Mouse (Mus musculus) limb, embryonic 14.5 days (tissue): ENCODE data around the gene Qrich2. TPM values are rescaled to one million over a fixed set of nuclear protein-coding genes. Genes with fewer than 3 reads are reported as not detected.

Experiments
- ATAC-seq: fragments of 200-750 bp; cut with Nextera tagmentation; 2 replicates; pipeline ENCODE4 v1.8.0; 2017; ENCODE audit warnings: low read depth, moderate number of reproducible peaks, moderate TSS enrichment; ENCODE audit not compliant: low FRiP score
- DNase-seq: peaks from one replicate; pipeline ENCODE4 v3.0.0-alpha.2; 2015; ENCODE audit warnings: low spot score
- H3K27ac ChIP-seq: fragments of 300-500 bp; sonication (generic); replicated peaks from 2 replicates; pipeline ENCODE4 v1.5.1; 2014; ENCODE audit warnings: low read depth, mild to moderate bottlenecking, low read length, moderate library complexity, mixed read lengths
- H3K27me3 ChIP-seq: fragments of 300-500 bp; sonication (generic); 2 replicates; pipeline ENCODE4 v1.6.1; 2014; ENCODE audit warnings: low read length, mixed read lengths; ENCODE audit not compliant: control insufficient read depth, insufficient read depth
- H3K36me3 ChIP-seq: fragments of 300-500 bp; sonication (generic); 2 replicates; pipeline ENCODE4 v1.6.1; 2014; ENCODE audit warnings: mild to moderate bottlenecking, low read length, moderate library complexity, mixed read lengths; ENCODE audit not compliant: control insufficient read depth, insufficient read depth
- H3K4me1 ChIP-seq: fragments of 300-500 bp; sonication (generic); 2 replicates; pipeline ENCODE4 v1.6.1; 2014; ENCODE audit warnings: antibody characterized with exemption, low read length, mixed read lengths; ENCODE audit not compliant: control insufficient read depth, insufficient read depth
- H3K4me2 ChIP-seq: fragments of 300-500 bp; sonication (generic); replicated peaks from 2 replicates; pipeline ENCODE4 v1.6.1; 2014; ENCODE audit warnings: low read depth, mild to moderate bottlenecking, low read length, moderate library complexity; ENCODE audit not compliant: severe bottlenecking
- H3K4me3 ChIP-seq: fragments of 300-500 bp; sonication (generic); replicated peaks from 2 replicates; pipeline ENCODE4 v1.5.1; 2014; ENCODE audit warnings: low read length
- H3K9ac ChIP-seq: fragments of 300-500 bp; sonication (generic); 2 replicates; pipeline ENCODE4 v1.6.1; 2014; ENCODE audit warnings: mild to moderate bottlenecking, low read depth, low read length, moderate library complexity; ENCODE audit not compliant: severe bottlenecking
- H3K9me3 ChIP-seq: fragments of 300-500 bp; sonication (generic); 2 replicates; pipeline ENCODE4 v1.6.1; 2016; ENCODE audit warnings: low read length; ENCODE audit not compliant: control insufficient read depth
- POLR2A ChIP-seq: fragments of 200-500 bp; IDR thresholded peaks from 2 replicates; pipeline ENCODE4 v1.8.0; 2012; ENCODE audit warnings: inconsistent platforms, mild to moderate bottlenecking, moderate library complexity, borderline replicate concordance; ENCODE audit not compliant: insufficient read depth, insufficient read length; ENCODE audit errors: extremely low read depth
- WGBS: fragments of 180-500 bp; shearing (Covaris S2); extraction: QIAGEN DNeasy Blood & Tissue Kit; methylation state at CpG from one replicate; pipeline ENCODE4 v1.1.7; 2014; 5-methylcytosine and 5-hydroxymethylcytosine counted together
- polyA plus RNA-seq, 2 experiments: library from polyadenylated mRNA; depleted of rRNA in 1 of 2; stranded (reverse) in 1 of 2; unstranded in 1 of 2; fragments of >200 nt; fragmentation: Nextera tagmentation in 1 of 2; extraction: Ambion mirVana in 1 of 2; gene quantifications; 2 replicates each; pipeline versions ENCODE4 v1.2.1 to v1.2.3; 2012 to 2014

Gene Qrich2
- polyA plus RNA-seq, 2 experiments = 0.17 to 0.33 TPM

DNA sequence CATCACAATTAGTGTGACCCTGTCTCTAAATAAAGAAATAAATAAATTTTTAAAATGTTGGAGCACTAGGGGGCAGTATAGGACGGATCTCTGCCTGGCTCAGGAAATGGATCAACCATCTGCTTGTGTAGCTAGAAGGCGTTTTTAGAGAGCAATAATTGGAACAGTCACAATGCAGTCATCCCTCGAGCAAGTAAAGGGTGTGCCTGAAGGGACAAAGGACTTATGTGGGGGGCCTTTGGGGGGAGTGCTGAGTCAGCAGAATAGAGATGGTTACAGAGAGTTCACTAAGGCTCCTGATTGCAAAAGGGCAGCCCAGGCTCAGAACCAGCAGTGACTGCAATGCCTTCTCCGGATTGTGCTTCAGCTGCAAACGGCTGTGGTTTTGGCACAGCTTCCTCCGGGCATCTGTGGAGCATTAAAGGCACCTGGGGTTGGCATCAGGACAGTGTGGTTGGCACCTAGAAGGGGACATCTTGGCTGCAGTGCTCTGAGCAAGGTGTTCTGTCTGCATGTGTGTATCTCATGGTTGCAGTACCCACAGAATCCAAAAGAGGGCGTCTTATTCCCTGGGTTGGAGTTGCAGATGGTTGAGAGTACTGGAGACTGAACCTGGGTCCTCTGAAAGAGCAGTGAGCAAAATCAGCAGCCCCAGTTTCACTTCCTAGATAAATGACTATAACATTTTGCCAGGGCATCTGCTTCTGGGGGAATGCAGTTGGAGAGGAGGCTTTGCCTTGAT lies 35.1 kb upstream of the Qrich2 start:
- H3K4me3 ChIP-seq = no peak overlapping the region
- 21% methylated on average over 7 of the region's 7 CpGs for WGBS
- no peak overlapping the region for H3K9ac ChIP-seq
- ATAC-seq (peak; percentile 28; the same call in 1 of the 2 replicates), DNase-seq (peak; percentile 85)
- TF ChIP-seq POLR2A = no peak
- H3K27ac ChIP-seq = no peak overlapping the region
- H3K4me1 ChIP-seq = peaks cover 6% of the 10 kb centered on the region
- H3K36me3 ChIP-seq = no peaks in the 10 kb centered on the region
- H3K27me3 ChIP-seq = no peaks in the 10 kb centered on the region
- H3K9me3 ChIP-seq = no peaks in the 10 kb centered on the region
- H3K4me2 ChIP-seq = no peak overlapping the region

DNA sequence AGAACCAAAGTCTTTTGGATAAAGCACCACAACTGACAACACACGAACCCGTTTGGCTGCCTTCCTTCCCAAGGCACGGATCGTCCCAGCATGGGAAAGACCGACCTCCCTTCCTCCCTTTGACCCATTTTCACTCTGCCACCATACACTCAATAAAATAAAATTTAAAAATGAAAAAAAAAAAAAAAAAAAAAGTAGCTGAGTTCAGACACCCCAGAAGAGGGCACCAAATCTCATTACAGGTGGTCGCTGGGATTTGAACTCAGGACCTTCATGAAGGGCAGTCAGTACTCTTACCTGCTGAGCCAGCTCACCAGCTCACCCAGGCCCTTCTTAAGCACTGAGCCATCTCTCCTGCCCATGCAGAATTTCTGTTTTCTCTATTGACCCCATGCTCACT lies 33.0 kb upstream of the Qrich2 start:
- Histone ChIP-seq H3K27me3 (no peaks in the 10 kb centered on the region), H3K36me3 (no peaks in the 10 kb centered on the region), H3K4me1 (peaks cover 6% of the 10 kb centered on the region), H3K9me3 (no peaks in the 10 kb centered on the region), H3K4me2 (peak overlapping the region; percentile 49), H3K9ac (no peak overlapping the region), H3K4me3 (peak overlapping the region; percentile 25; the same call in 1 of the 2 replicates), H3K27ac (no peak overlapping the region)
- WGBS = 38% methylated on average over 6 of the region's 6 CpGs
- DNase-seq (no peak), ATAC-seq (no peak)
- no peak for TF ChIP-seq POLR2A

DNA sequence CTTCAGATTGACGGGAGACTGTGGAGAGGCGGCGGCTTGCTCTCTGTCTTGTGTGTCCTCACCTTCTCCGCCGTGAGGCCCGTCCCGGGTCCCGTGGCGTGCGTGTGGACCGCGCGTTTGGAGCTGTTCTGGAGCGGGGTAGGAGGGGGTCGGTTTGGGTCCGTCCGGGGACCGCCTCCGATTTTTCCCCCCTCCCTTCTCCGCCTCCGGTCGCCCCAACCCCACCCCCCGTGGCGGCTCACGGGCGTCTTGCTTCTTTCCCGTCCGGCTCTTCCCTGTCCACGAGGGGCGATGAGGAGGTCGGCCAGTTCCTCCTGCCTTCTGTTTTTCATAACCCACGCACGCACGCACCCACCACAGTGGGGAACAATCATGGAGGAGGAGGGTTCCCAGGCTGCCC lies 32.6 kb upstream of the Qrich2 start:
- WGBS = 29% methylated on average over 33 of the region's 34 CpGs
- H3K4me3 ChIP-seq = peak overlapping the region; percentile 25
- TF ChIP-seq POLR2A = no peak
- no peak overlapping the region for H3K27ac ChIP-seq
- H3K9ac ChIP-seq = peak overlapping the region; percentile 43
- no peak for ATAC-seq
- peaks cover 6% of the 10 kb centered on the region for H3K4me1 ChIP-seq
- H3K36me3 ChIP-seq = no peaks in the 10 kb centered on the region
- no peaks in the 10 kb centered on the region for H3K9me3 ChIP-seq
- peak overlapping the region; percentile 49 for H3K4me2 ChIP-seq
- DNase-seq = no peak
- no peaks in the 10 kb centered on the region for H3K27me3 ChIP-seq

DNA sequence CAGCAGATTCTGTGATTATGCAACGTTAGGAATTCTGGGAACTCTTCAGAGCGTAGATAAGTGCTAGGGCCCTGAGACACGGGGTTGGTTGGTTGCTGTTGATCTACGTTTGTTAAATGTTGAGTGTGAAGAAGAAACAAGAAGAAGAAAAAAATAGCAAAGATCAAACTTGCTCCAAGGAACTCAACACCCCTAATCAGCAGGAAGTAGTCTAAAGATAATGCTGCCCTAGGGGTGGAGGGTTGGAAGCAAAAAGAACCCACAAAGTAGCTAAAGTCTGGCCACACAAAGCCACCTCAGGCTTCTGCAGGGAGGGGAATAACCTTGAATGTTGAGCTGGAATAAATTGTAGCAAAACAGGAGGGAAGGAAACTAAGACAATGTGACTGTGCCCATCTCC lies 31.3 kb upstream of the Qrich2 start:
- no peak for TF ChIP-seq POLR2A
- no peaks in the 10 kb centered on the region for H3K36me3 ChIP-seq
- no peaks in the 10 kb centered on the region for H3K27me3 ChIP-seq
- H3K4me1 ChIP-seq = peaks cover 6% of the 10 kb centered on the region
- no peak overlapping the region for H3K4me2 ChIP-seq
- ATAC-seq (no peak), DNase-seq (no peak)
- H3K27ac ChIP-seq = no peak overlapping the region
- WGBS = 89% methylated on average over 4 of the region's 4 CpGs
- no peak overlapping the region for H3K9ac ChIP-seq
- no peak overlapping the region for H3K4me3 ChIP-seq
- H3K9me3 ChIP-seq = no peaks in the 10 kb centered on the region

DNA sequence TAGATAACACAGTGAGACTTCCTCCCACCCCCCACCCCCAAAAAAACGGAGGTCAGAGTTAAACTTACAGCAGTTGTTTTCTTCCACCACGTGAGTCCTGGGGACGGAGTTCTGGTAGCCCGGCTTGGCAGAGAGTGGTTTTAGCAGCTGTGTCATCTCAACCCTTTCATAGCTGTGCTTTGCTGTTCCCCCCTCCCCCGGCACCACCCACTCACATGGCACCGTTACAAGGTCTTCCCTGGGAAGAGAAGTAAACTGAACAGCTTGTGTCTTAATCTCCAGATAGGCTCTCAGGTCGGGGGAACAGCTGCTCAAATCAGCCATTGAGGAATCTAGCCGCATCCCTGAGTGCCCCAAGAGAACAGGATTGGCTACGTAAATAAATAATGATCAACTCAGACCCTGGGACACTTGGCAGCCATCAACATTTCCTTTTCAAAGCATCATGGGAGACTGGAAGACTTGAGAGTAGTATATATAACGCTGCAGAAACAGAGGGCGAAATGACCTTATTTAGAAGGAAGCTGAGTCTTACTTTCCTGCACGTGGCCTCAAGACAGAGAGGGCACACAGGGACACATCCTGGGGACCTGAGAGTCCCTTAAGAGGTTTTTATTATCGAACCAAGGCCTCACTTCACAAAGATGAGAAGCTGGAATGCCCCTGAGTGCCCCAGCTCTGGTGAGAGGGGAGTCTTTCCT lies 28.6 kb upstream of the Qrich2 start:
- TF ChIP-seq POLR2A = no peak
- peak; percentile 20 for ATAC-seq
- 62% methylated on average over 13 of the region's 13 CpGs for WGBS
- Histone ChIP-seq H3K27ac (no peak overlapping the region), H3K4me3 (no peak overlapping the region), H3K4me1 (peaks cover 4% of the 10 kb centered on the region; the same call in 1 of the 2 replicates), H3K27me3 (no peaks in the 10 kb centered on the region), H3K4me2 (no peak overlapping the region), H3K36me3 (no peaks in the 10 kb centered on the region), H3K9me3 (no peaks in the 10 kb centered on the region), H3K9ac (no peak overlapping the region)
- DNase-seq = peak; percentile 66
